Mouse (Mus musculus) heart, postnatal 0 days (tissue): ENCODE results near the gene Scrn1. TPM values are rescaled to one million over a fixed set of nuclear protein-coding genes. Genes with fewer than 3 reads are reported as not detected.

ENCODE experiments used
- ATAC-seq: fragments of 200-750 bp; cut with Nextera tagmentation; 2 replicates; pipeline ENCODE4 v1.8.0; 2017; ENCODE audit warnings: low read depth, moderate number of reproducible peaks, moderate library complexity; ENCODE audit not compliant: insufficient read depth
- DNase-seq: peaks from one replicate; pipeline ENCODE4 v3.0.0-alpha.2; 2016; ENCODE audit warnings: low spot score
- H3K27ac ChIP-seq: fragments of 300-500 bp; sonication (generic); 2 replicates; pipeline ENCODE4 v1.5.1; 2014; ENCODE audit warnings: low read depth, mild to moderate bottlenecking
- H3K27me3 ChIP-seq: fragments of 300-500 bp; sonication (generic); 2 replicates; pipeline ENCODE4 v1.6.1; 2014; ENCODE audit warnings: low read length, mixed read lengths; ENCODE audit not compliant: control insufficient read depth, insufficient read depth
- H3K36me3 ChIP-seq: fragments of 300-500 bp; sonication (generic); replicated peaks from 2 replicates; pipeline ENCODE4 v1.6.1; 2014; ENCODE audit warnings: low read length, mixed read lengths; ENCODE audit not compliant: control insufficient read depth, insufficient read depth
- H3K4me1 ChIP-seq: fragments of 300-500 bp; sonication (generic); 2 replicates; pipeline ENCODE4 v1.6.1; 2014; ENCODE audit warnings: antibody characterized with exemption; ENCODE audit not compliant: control insufficient read depth, insufficient read depth
- H3K4me2 ChIP-seq: fragments of 300-500 bp; sonication (generic); 2 replicates; pipeline ENCODE4 v1.6.1; 2014; ENCODE audit warnings: low read depth, mild to moderate bottlenecking, low read length, moderate library complexity
- H3K4me3 ChIP-seq: fragments of 300-500 bp; sonication (generic); 2 replicates; pipeline ENCODE4 v1.5.1; 2014; ENCODE audit warnings: low read depth, low read length
- H3K9ac ChIP-seq: fragments of 300-500 bp; sonication (generic); replicated peaks from 2 replicates; pipeline ENCODE4 v1.6.1; 2014; ENCODE audit warnings: low read depth, low read length, mixed read lengths
- H3K9me3 ChIP-seq: fragments of 300-500 bp; sonication (generic); replicated peaks from 2 replicates; pipeline ENCODE4 v1.6.1; 2016; ENCODE audit warnings: low read length; ENCODE audit not compliant: control insufficient read depth
- CTCF ChIP-seq: IDR thresholded peaks from 2 replicates; pipeline ENCODE4 v1.5.1; 2016; ENCODE audit warnings: antibody characterized with exemption, control low read depth, low read depth
- EP300 ChIP-seq: IDR thresholded peaks from 2 replicates; pipeline ENCODE4 v1.6.1; 2016; ENCODE audit warnings: antibody characterized with exemption, low read depth
- WGBS: fragments of 180-500 bp; shearing (Covaris S2); extraction: QIAGEN DNeasy Blood & Tissue Kit; methylation state at CpG from one replicate; pipeline ENCODE4 v1.1.7; 2014; 5-methylcytosine and 5-hydroxymethylcytosine counted together
- polyA plus RNA-seq: library from polyadenylated mRNA; unstranded; fragments of >200 nt; fragmentation: Nextera tagmentation; extraction: Ambion mirVana; gene quantifications from 2 replicates; pipeline ENCODE4 v1.2.1, GENCODE M21; 2015
- total RNA-seq: library from RNA; depleted of rRNA; stranded (reverse); fragments of >200 nt; gene quantifications from 2 replicates; pipeline ENCODE4 v1.2.3, GENCODE M21; 2014; ENCODE audit warnings: low replicate concordance

Gene Scrn1
- total and polyA plus RNA-seq, 2 experiments from 2014 or later, result 8.3 to 14.5 TPM

DNA sequence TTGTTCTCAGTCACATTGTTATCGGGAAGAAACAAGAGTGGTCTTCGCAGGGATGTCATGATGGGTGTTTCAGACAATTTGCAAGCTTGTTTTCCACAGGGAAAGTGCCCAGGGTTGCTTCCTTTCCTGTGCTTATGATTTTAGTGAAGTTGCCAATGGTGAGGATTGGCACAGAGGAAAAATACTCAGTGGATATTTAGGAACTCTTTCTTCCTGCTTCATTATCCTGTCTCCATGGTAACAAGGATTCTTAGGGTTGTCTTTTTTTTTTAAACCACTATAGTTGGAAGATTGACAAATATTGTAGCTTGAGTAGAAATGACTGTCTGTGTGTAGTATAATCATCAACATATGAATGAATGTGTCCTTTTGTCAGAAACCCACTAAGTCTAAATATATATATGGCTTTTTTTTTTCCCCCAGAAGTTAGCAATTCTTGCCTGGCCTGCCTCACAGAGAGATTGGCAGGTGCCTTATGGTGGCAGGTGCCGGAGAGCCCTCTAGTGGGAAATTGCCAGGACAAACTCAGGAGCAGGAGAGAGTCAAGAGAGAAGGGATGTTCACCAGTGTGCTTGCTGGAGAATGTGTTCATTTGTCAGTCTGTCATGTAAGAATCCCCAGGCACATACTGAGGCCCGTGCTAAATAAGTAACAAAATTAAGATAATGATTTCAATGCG lies 87.5 kb downstream of the Scrn1 start:
- no peak for DNase-seq
- Histone ChIP-seq H3K4me1 (peaks cover 2% of the 10 kb centered on the region; the same call in 1 of the 2 replicates), H3K27ac (no peak overlapping the region), H3K9ac (no peak overlapping the region), H3K4me2 (no peak overlapping the region), H3K9me3 (no peaks in the 10 kb centered on the region), H3K36me3 (no peaks in the 10 kb centered on the region; the same call in 1 of the 2 replicates), H3K4me3 (no peak overlapping the region), H3K27me3 (no peaks in the 10 kb centered on the region)
- 61% methylated on average over 5 of the region's 5 CpGs for WGBS
- ATAC-seq, result peak; percentile 47; the same call in 1 of the 2 replicates
- TF ChIP-seq CTCF (peak; percentile 69), EP300 (no peak)

DNA sequence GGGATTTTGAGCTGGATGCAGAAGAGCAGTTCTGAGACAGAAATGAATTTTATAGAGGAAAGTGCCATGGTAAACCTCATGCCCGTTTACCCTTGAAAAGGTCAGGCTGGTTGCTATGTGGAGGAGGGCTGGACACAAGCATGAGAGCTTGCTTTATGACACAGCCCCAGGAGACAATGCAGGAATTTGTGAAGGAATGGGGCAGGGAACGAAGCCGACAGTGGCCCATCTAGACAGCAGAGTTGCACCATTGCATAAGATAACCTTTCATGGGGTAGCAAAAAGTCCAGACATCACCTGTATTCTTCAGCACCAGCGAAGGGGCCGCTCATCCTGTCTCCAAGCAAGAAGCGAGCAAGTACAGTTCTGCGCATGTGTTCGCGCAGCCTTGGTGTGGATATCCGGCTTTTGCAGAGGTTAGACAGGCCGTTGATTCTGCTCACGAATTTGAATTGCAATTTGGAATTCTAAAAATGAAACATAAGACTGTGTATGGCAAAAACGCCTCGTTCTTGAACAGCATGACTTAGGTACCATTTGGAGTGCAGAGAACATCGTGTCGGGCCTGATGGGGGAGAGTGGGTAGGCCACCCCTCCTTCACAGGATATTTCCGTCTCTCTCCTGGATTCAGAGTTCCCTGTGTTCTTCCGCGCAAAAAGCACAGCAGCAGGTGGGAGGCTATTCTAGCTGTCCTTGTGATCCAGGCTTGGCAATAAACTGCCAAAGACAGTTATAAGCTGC lies 90.2 kb downstream of the Scrn1 start:
- no peaks in the 10 kb centered on the region for H3K27me3 ChIP-seq
- H3K9me3 ChIP-seq, result no peaks in the 10 kb centered on the region
- H3K9ac ChIP-seq, result no peak overlapping the region
- 77% methylated on average over 19 of the region's 19 CpGs for WGBS
- peaks cover 28% of the 10 kb centered on the region for H3K4me1 ChIP-seq
- no peak overlapping the region for H3K4me2 ChIP-seq
- DNase-seq, result no peak
- H3K4me3 ChIP-seq, result no peak overlapping the region
- no peak for TF ChIP-seq EP300
- no peak for TF ChIP-seq CTCF
- no peak for ATAC-seq
- H3K36me3 ChIP-seq, result no peaks in the 10 kb centered on the region
- H3K27ac ChIP-seq, result no peak overlapping the region

DNA sequence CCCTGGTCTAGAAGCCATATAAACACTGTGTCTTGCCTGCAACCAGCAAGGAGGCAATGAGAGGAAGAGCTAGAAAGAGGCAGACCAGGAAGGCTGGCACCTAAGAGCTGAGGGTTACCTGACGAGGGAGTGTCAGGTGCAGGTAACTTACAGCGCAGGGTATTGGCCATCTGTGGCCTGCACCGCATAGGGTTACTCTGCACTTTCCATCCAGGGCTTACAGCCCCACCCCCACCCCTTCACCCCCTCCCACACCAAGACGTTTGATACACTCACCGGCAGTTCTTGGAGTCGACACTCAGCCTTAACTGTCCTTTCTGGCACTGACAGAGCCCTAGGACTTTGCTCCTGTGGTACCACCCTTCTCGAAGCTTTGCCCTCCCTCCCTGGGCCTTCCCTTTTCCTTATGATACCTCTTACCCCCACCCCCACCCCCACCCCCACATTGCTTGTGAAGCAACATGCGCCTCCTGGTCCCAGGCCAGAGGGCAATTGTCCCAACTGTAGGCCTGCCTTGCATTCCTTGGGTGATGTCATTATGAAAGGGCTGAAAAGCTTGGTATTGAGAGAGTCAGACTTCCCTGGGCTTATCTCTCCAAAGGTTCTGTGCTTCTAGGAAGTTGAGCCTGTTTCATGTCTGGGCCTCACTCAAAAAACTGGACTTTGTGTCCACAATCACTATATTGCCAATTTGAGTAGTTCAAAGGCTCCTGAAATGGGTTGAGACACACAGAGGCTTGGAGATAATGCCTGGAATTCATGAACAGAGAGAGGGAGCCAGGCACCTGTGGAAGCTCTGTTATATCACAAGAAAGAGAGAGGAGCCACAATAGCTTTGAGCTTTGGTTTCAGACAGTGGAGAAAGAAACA lies 93.2 kb downstream of the Scrn1 start:
- Histone ChIP-seq H3K36me3 (no peaks in the 10 kb centered on the region), H3K4me2 (no peak overlapping the region), H3K9me3 (no peaks in the 10 kb centered on the region), H3K27ac (peak overlapping the region; percentile 75), H3K4me3 (no peak overlapping the region), H3K9ac (no peak overlapping the region), H3K4me1 (peaks cover 28% of the 10 kb centered on the region), H3K27me3 (no peaks in the 10 kb centered on the region)
- DNase-seq (peak; percentile 75), ATAC-seq (peak; percentile 78)
- WGBS, result 53% methylated on average over 8 of the region's 8 CpGs
- TF ChIP-seq EP300, result no peak
- no peak for TF ChIP-seq CTCF

DNA sequence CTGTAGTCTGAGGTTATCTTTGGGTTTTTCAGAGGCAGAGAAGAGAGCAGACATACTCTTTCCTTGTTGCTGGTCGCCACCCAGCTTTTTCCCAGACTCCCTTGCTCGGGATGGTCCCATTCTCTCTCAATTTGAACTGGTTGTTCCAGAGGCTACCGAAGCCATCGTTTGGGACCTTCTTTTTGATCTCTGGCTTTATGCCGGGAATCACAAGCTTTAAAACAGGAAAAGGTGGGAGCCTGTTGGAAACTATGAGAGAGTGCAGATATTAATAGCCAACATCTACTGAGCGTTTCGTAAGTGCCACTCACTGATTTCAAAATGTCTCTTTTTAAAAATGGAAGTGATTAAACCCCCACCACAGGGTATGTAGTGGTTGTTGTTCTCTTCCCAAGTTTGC lies 94.4 kb downstream of the Scrn1 start:
- peak; percentile 78 for DNase-seq
- no peaks in the 10 kb centered on the region for H3K36me3 ChIP-seq
- H3K27ac ChIP-seq, result peak overlapping the region; percentile 75
- H3K4me2 ChIP-seq, result 0 out of 2 replicates have a peak overlapping the region, but pooled peaks have one; percentile 8
- TF ChIP-seq EP300 (peak; percentile 79; the same call in 1 of the 2 replicates), CTCF (no peak)
- H3K4me3 ChIP-seq, result no peak overlapping the region
- ATAC-seq, result peak; percentile 22; the same call in 1 of the 2 replicates
- WGBS, result 28% methylated on average over 7 of the region's 7 CpGs
- H3K9me3 ChIP-seq, result no peaks in the 10 kb centered on the region
- no peak overlapping the region for H3K9ac ChIP-seq
- peaks cover 36% of the 10 kb centered on the region for H3K4me1 ChIP-seq
- no peaks in the 10 kb centered on the region for H3K27me3 ChIP-seq

DNA sequence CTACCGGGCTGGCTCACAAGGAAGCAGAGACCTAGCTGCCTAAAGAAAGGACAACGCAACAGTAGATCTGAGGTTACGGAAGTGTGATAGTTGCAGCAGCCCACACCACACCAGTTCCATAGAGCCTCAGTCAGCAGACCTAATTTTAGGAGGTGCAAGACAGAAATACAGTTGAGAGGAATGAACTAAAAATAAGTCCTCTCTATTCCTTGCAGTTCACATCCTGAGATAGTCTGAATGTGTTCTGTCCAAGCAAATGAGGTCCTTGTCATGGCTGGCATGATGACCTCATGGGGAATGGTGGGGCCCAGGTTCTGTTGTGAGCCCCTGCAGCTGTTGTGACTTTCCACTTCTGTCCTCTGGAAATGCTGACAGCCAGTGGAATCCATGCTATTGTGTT lies 98.9 kb downstream of the Scrn1 start:
- H3K9ac ChIP-seq, result no peak overlapping the region
- peaks cover 50% of the 10 kb centered on the region for H3K4me1 ChIP-seq
- no peaks in the 10 kb centered on the region for H3K27me3 ChIP-seq
- H3K36me3 ChIP-seq, result no peaks in the 10 kb centered on the region
- peak; percentile 76 for ATAC-seq
- WGBS, result 29% methylated on average over 3 of the region's 3 CpGs
- peak; percentile 79 for DNase-seq
- TF ChIP-seq EP300, result no peak
- no peak for TF ChIP-seq CTCF
- no peak overlapping the region for H3K4me2 ChIP-seq
- H3K27ac ChIP-seq, result peak overlapping the region; percentile 83
- H3K4me3 ChIP-seq, result no peak overlapping the region
- no peaks in the 10 kb centered on the region for H3K9me3 ChIP-seq
